ENCODE assay signal across 7 mouse cellular contexts in genomic region chr10:62793091-62793453, GRCm38 (mm10). TPM values are rescaled to one million over a fixed set of nuclear protein-coding genes. Genes with fewer than 3 reads are reported as not detected.
DNase-seq lines count a peak whose midpoint lies in the region; ATAC-seq lines count a peak whose summit lies in the region.

No protein-coding gene starts in this region.

- H3K4me3 ChIP-seq in embryonic facial prominence, embryonic 11.5 days (ENCODE audit: low read depth, low read length), result peak overlapping the region; percentile 98; the same call in 1 of the 2 replicates
- peak overlapping the region; percentile 87 for H3K4me3 ChIP-seq in hindbrain, embryonic 14.5 days (replicated peaks; ENCODE audit: low read length)
- H3K4me3 ChIP-seq in midbrain, embryonic 14.5 days (replicated peaks; ENCODE audit: low read depth, low read length), result peak overlapping the region; percentile 99

- H3K27me3 ChIP-seq in embryonic facial prominence, embryonic 11.5 days (ENCODE audit: control insufficient read depth, insufficient read depth, low read length), result no peaks in the 10 kb centered on the region
- no peaks in the 10 kb centered on the region for H3K27me3 ChIP-seq in hindbrain, embryonic 14.5 days (ENCODE audit: control insufficient read depth, insufficient read depth, low read length)
- H3K27me3 ChIP-seq in midbrain, embryonic 14.5 days (ENCODE audit: control insufficient read depth, insufficient read depth, low read length), result no peaks in the 10 kb centered on the region

- no peaks in the 10 kb centered on the region for H3K4me1 ChIP-seq in embryonic facial prominence, embryonic 11.5 days (ENCODE audit: control insufficient read depth, insufficient read depth, low read length)
- peaks cover 12% of the 10 kb centered on the region; the same call in 1 of the 2 replicates for H3K4me1 ChIP-seq in hindbrain, embryonic 14.5 days (replicated peaks; ENCODE audit: control insufficient read depth, insufficient read depth, low read length)
- H3K4me1 ChIP-seq in midbrain, embryonic 14.5 days (ENCODE audit: control insufficient read depth, insufficient read depth, low read length), result peaks cover 5% of the 10 kb centered on the region

- DNase-seq in retina, adult 2 months (ENCODE audit: low read depth, low spot score), result peak; percentile 25
- DNase-seq in retina, postnatal 1 day, result no peak
- DNase-seq in embryonic facial prominence, embryonic 11.5 days (ENCODE audit: low spot score), result peak; percentile 19
- DNase-seq in hindbrain, embryonic 14.5 days (ENCODE audit: low spot score), result no peak
- no peak for DNase-seq in midbrain, embryonic 14.5 days
- DNase-seq in adrenal gland, postnatal 36 days, result no peak
- DNase-seq in gastrocnemius, postnatal 25 days, result no peak

- peak overlapping the region; percentile 92 for H3K27ac ChIP-seq in embryonic facial prominence, embryonic 11.5 days (replicated peaks; ENCODE audit: low read depth, low read length)
- H3K27ac ChIP-seq in hindbrain, embryonic 14.5 days, result peak overlapping the region; percentile 98
- peak overlapping the region; percentile 93 for H3K27ac ChIP-seq in midbrain, embryonic 14.5 days (replicated peaks; ENCODE audit: low read depth, low read length)

- H3K36me3 ChIP-seq in embryonic facial prominence, embryonic 11.5 days (replicated peaks; ENCODE audit: control insufficient read depth, insufficient read depth, low read depth, low read length), result peaks cover 9% of the 10 kb centered on the region
- peaks cover 23% of the 10 kb centered on the region for H3K36me3 ChIP-seq in hindbrain, embryonic 14.5 days (replicated peaks; ENCODE audit: control insufficient read depth, insufficient read depth)
- H3K36me3 ChIP-seq in midbrain, embryonic 14.5 days (ENCODE audit: control insufficient read depth, insufficient read depth, low read length), result peaks cover 23% of the 10 kb centered on the region

- peak overlapping the region; percentile 31 for H3K4me2 ChIP-seq in embryonic facial prominence, embryonic 11.5 days (ENCODE audit: low read depth, low read length)
- peak overlapping the region; percentile 58 for H3K4me2 ChIP-seq in hindbrain, embryonic 14.5 days (replicated peaks)
- peak overlapping the region; percentile 65 for H3K4me2 ChIP-seq in midbrain, embryonic 14.5 days (ENCODE audit: low read length)

- ATAC-seq in embryonic facial prominence, embryonic 11.5 days (replicated peaks; ENCODE audit: insufficient number of reproducible peaks, low FRiP score, low TSS enrichment, low read depth), result no peak
- 0 out of 2 replicates have a peak, but pooled peaks have one; percentile 1 for ATAC-seq in hindbrain, embryonic 14.5 days (ENCODE audit: low FRiP score)
- no peak for ATAC-seq in midbrain, embryonic 14.5 days (ENCODE audit: low FRiP score, low TSS enrichment)

- peak overlapping the region; percentile 99 for H3K9ac ChIP-seq in embryonic facial prominence, embryonic 11.5 days (replicated peaks; ENCODE audit: low read length)
- peak overlapping the region; percentile 57 for H3K9ac ChIP-seq in hindbrain, embryonic 14.5 days
- peak overlapping the region; percentile 53 for H3K9ac ChIP-seq in midbrain, embryonic 14.5 days (replicated peaks; ENCODE audit: low read length)

- H3K9me3 ChIP-seq in embryonic facial prominence, embryonic 11.5 days (replicated peaks; ENCODE audit: control insufficient read depth, low read length), result no peaks in the 10 kb centered on the region
- no peaks in the 10 kb centered on the region for H3K9me3 ChIP-seq in hindbrain, embryonic 14.5 days (ENCODE audit: control insufficient read depth, low read length)
- no peaks in the 10 kb centered on the region for H3K9me3 ChIP-seq in midbrain, embryonic 14.5 days (ENCODE audit: control insufficient read depth, low read length)

- WGBS in embryonic facial prominence, embryonic 11.5 days, result 28% methylated on average over 2 of the region's 2 CpGs
- 36% methylated on average over 2 of the region's 2 CpGs for WGBS in hindbrain, embryonic 14.5 days
- WGBS in midbrain, embryonic 14.5 days, result 33% methylated on average over 2 of the region's 2 CpGs

RNA-seq across cellular contexts. Expression of gene Ccar1, which starts 1.0 kb away (rescaled TPM):
- 145 and 158 TPM in 2 replicates for polyA plus RNA-seq in embryonic facial prominence, embryonic 11.5 days (2014; fragmentation: Nextera tagmentation; extraction: Ambion mirVana)
- 93.0 and 96.0 TPM in 2 replicates for polyA plus RNA-seq in hindbrain, embryonic 14.5 days (2014; fragmentation: Nextera tagmentation; extraction: Ambion mirVana)
- 86.9 and 116 TPM in 2 replicates for polyA plus RNA-seq in midbrain, embryonic 14.5 days (2014; fragmentation: Nextera tagmentation; extraction: Ambion mirVana)
- 10 to 100 TPM; 56.2 to 74.1 TPM for total RNA-seq in adrenal gland, postnatal 36 days (2021)
- 10 to 100 TPM; 26.4 to 28.8 TPM for total RNA-seq in gastrocnemius, postnatal 25 days (2021)

Comparison
In these comparisons a context has a peak if more than half of its experiments do, and no peak if none do; other contexts are left out.
1. DNase-seq: peak in retina, adult 2 months (single experiment) and embryonic facial prominence, embryonic 11.5 days (single experiment); none in retina, postnatal 1 day (single experiment), hindbrain, embryonic 14.5 days (single experiment), midbrain, embryonic 14.5 days (single experiment), adrenal gland, postnatal 36 days (0 of 2) and gastrocnemius, postnatal 25 days (single experiment).
2. Peak in every context shown above with its lines, with median percentiles within 50 percentile points of each other: H3K27ac ChIP-seq, H3K4me2 ChIP-seq, H3K4me3 ChIP-seq and H3K9ac ChIP-seq.